Mouse (Mus musculus): ENCODE data around the gene Tmem229b.
A peak's percentile ranks its signal among the peaks of the same experiment; 100 is the strongest.
"Not testable (repeated sequence)": the region's sequence is repeated elsewhere in the genome, so short reads cannot be mapped to it uniquely, and the experiment has no call there.

Tmem229b gene

DNA sequence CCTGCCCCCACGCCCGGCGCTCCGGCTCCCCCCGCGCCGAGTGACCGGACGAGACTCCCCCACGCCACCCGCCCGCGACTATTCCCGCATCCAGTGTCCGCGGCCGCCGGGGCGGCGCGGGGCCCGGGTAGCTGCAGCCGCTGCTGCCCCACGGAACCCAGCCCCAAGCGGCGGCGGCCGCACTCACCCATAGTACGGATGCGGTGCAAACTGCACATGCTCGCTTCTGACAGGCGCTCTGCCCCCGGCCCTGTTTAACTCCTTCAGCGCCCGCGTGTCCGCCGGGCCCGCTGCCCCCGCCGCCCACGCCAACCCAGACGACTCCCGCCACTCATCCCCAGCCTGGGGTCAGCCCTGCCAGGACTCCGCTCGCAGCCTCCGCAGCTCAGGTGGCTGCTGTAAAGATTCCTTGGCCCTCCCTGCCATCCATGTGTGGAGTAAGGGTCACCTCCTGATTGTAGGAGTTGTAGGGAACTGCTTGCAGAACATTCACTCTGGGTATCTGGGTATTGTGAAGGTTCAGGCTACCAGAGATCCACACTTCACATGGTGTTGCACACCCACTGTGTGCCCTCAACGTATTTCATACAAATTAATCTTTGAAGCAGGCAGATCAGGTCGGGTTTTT is at the start of gene Tmem229b:
TSS of gene Tmem229b (minus strand) at position 502 of the 628 bp plus-strand sequence.
- no peak for DNase-seq (ENCODE audit: low read depth, low spot score)

DNA sequence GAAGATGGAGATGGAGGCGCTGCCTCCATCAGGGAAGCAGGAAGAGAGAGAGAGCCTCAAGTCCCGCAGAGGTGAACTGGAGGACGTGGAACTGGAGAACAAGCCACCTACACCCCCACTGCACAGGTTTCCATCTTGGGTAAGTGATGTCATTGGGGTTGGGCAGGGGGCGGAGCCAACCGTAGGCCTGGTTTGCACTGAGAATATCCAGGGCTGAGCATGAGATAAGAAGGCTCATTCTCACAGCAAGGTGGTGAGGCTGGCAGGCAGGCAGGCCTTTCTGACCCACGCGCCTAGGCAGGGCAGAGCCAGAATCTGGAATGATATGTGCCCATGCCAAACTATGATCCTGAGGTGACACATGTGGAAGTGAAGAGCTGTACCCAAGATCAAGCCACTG is 47.8 kb upstream of the Tmem229b start:
- no peak for DNase-seq (ENCODE audit: low read depth, low spot score)

DNA sequence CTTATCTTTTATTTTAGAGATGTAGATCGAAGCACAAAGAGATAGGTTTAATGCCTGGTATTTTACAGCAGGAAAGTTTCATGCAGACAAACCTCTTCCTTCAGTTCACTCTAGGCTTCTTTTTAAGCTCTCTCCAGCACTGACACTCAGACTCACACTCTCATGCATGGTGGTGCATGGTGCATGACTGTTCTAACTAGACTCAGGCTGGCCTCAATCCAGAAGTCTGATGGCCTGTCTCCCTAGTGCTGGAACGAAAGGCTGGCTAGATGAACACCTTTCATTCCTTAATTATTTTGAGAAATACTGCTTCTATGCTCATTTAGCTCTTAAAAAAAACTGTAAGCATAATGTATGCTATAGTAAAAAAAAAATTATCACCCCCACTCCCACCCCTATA is 44.6 kb upstream of the Tmem229b start:
- no peak for DNase-seq (ENCODE audit: low read depth, low spot score)

DNA sequence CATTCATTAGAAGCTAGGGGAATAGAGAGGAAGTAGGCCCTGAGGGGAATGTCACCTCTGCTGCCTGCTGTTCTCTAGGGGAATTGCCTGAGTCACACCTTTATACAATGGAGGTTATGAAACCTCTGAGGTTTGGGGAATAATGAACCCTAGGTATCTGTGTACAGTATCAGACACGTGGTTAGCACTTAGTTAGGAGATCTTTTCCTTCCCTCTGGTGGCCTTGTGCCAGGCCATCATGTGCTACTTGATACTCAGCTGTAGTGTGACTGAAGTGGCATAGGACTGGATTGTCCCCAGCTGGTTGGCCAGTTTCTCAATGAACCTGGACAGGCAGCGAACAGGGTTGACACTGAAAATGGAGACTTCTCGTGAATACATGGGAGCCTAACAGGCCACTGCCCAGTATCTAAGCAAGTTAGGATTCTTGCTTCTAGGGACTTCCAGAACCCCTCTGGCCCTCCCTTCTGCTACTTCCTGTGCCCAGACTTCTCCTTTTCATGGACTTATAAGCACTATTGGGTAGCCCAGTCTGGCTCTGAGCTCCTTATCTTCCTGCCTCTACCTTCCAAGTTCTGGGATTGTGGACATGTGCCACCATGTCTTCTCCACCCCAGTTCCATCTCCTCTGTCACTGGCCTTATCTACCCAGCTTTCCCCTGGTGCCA is 43.3 kb upstream of the Tmem229b start:
- DNase-seq (ENCODE audit: low read depth, low spot score) = no peak

DNA sequence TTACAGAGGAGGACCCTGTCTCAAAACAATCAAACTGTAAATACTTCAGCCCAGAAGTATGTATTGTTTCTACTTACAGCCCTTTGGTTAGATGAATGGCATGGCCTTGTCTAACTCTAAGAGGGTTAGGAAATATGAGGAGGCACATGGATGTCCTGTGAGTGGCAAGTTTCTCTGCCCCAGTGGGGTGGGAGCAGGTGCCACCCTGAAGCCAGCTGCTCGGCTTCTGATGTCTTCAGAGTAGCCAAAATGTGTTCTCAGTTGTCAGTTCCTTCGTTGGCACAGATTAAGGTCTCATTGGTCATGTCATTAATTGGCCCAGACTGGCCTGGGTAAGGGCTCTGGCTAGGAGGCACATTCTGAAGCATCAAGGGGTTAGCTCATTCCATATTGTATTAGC is 42.4 kb upstream of the Tmem229b start:
- DNase-seq (ENCODE audit: low read depth, low spot score) = no peak

DNA sequence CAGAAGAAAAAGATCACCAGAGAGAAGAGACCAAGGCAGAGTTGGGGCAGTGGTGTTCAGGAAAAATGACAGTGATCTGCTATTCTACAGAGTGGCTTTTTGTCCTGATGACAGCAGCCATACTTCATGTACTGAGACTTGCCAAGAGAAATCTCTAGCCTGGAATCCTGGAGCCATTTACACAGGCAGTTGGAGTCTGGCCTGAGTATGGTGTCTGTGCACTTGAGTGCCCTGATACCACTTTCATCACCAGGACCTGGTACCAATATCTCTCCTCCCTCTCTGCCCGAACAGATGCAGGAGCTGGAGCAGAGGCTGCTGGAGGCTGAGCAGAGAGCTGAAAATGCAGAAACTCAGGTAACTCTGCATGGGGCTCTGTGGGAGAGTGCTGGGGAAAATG is 41.5 kb upstream of the Tmem229b start:
- DNase-seq (ENCODE audit: low read depth, low spot score) = no peak

DNA sequence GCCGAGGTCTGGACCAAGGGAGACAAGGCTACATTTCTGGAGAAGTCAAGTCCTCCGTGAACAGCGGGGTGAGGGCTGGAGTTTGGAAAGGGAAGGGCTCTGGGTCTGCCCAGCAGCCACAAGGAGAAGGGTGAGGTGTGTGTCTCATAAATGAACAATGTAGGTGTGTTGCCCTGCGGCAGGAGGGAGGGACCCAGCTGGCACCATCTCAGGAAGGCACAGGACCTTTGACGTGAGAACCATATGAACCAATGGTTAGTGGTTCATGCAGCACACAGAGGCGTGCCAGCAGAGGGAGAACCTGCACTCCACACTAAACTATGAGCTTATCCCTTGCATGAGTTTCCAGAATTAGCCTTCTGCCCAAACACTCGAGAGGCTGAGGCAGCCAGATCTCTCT is 39.8 kb upstream of the Tmem229b start:
- no peak for DNase-seq (ENCODE audit: low read depth, low spot score)

DNA sequence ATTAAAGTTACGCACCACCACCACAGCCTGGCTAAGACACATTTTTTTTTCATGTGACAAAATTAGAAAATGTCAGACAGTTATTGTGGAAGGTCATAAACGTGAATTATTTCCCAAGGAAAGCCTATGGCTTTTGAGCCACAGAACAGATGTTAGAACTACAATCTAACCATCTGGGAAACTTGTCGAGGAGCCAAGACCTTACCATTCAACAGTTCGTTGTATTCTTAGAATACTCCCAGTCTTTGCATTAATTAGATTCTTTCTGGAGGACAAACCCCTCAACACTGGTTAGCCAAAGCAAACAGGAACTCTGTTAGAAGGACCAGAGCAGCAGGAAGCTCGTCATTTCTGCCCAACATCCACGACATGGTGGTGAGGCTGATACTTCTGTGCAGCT is 38.7 kb upstream of the Tmem229b start:
- DNase-seq (ENCODE audit: low read depth, low spot score) = no peak

DNA sequence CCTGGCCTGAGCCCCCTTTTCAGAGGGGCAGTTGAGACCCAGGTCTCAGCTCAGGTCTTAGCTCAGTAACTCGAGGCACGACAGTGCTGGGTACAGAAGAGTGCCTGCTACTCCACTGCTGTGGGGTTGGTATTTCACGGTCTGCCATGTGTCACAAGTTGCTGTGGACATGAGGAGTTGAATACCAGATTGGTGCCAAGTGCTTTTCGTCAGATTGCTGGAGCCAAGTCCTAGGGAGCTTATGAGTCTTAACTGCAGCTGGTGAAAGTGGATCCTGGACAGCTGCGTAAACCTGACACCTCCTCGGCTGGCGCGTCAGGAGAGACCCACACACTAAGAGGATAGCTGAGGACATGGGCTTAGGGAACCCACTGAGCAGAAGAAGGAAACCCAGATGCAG is 37.2 kb upstream of the Tmem229b start:
- peak; percentile 8 for DNase-seq (ENCODE audit: low read depth, low spot score)

DNA sequence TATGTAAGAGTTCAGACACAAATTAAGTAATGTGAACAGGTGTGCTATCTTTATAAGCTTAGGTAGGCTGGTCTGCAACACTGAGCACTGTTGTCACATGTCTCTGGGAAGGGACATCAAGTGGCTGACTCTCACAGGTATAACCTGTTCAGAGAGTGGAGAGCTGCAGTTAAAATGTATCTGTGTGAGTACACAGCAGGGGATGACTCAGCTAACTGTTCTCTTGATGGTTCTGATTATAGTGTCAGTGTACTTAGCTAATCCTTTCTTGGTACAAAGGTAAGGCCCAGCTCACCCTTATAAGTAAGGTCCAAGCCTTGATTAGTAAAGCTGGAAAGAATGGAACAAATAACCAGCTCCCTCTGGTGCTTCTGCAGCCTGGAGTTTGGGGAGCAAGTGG is 34.0 kb upstream of the Tmem229b start:
- DNase-seq (ENCODE audit: low read depth, low spot score) = no peak

DNA sequence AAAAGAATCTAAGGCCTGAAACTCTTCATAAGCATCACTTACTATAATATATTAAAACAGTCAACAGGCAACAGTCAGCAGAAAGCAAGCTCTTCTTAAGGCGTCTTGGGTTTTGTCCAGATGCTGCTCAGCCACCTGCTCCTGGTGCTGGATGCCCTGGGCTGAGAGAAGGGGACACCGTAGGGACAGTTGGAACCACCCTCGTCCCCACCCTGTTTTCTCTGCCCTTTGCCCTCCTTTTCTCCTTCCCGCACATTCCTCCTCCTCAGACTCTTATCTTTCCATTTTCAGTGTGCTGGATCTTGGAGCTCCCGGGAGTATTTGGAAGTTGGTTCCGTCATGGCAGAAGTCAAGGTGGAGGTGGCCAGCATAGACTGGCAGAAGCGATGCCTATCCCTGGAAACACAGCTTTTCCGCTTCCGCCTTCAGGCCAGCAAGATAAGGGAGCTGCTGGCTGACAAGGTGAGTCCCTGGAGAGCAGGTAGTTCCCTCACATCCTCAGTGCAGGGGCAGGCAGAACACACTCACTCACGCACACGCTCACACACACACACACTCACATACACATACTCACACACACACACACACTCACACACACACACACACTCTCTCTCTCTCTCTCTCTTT is 32.9 kb upstream of the Tmem229b start:
- no peak for DNase-seq (ENCODE audit: low read depth, low spot score)

DNA sequence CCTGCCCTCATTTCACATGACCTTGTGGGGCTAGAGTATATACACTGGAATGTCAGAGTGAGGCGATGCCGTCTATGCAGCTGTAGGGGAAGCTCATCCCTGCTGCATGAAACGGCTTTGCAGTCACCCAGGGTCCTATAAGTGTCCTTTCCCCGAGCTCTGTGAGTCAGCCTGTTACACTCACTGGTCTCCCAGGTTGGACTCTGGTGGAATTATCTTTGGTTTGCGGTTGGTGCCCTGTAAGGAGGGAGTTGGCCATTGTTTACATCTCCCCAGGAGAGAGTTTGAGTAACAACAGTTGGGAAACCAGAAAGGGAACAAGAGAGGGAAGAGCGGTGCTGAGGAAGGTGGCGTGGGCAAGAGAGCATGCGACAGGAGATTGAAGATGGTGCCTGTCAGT is 32.3 kb upstream of the Tmem229b start:
- no peak for DNase-seq (ENCODE audit: low read depth, low spot score)

DNA sequence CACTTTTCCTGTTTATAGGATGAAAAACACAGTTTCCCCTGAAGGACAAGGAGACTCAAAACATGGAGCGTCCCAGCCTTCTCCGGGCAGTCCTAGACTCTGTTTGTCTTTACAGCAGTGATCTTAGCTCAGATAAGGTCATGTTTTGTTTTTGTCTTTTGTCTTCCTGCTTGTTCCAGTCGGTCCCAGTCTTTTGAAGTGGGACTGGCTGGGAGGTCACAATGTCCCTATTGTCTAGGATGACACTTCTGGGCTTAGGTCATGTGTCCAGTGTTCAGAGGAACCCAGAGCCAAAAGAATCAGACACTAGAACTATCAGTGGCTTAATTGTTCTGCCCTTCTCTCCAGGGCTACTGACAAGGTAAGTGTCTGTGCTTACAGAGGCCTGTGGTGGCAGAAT is 27.9 kb upstream of the Tmem229b start:
- no peak for DNase-seq (ENCODE audit: low read depth, low spot score)

DNA sequence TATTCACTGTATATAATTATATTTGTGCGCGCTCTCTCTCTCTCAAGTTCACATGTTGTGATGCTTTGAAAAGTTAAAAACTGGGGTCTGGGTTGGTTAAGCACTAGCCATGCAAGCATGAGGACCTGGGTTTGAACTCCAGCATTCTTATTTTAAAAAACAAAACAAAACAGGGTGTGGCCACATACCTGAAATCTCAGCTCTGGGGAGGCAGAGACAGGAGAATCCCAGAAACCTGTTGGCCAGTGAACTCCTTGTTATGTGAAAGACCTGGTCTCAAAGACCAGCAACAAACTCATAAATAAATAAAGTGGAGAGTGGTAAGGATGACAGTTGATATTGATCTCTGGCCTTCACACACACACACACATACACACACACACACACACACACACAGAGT is 26.9 kb upstream of the Tmem229b start:
- no peak for DNase-seq (ENCODE audit: low read depth, low spot score)

DNA sequence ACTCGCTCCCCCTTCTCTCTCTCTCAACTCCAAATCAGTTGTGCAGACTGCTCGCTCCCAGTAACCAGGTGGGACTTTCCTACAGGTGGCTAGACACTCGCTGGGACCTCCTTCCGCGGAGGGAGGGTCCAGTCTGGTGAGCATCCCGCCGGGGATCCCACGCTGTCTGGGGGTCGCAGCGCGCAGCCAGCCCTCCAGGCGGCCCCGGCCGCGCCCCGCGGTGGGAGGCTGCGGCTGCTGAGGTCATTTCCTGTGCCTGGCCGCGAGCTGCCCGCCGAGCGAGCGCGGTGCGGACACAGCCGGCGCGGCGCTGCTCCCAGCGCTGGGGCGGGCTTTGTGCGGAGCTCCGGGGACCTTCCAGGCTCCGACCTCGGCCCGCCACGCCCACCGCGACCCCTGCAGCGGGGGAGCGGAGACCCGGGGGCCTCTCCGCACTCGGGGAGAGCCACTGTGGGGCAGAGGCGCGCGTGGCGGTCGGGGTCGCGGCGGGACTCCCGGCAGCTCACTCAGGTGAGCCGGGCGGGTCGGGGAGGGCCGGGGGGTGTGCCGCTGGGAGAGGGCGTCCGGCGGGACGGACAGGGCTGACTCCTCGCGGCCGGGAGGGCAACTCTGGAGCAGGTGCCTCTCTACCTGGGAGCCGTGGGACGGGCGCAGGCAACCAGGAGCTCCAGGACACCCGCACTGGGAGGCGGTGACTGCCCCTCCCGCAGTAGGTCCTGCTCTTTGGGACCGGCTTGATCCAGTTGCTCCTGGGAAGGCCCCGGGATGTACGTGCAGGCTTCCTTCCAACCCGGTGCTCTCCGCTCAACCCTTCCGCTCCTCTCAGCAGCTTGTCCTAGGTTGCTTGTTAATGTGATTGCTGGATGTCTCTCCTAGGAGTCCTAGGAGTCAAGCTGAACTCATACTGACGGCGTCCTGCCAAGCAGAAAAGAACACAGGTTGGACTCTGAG is 21.8 kb upstream of the Tmem229b start, which contains the start of gene Plekhh1:
TSS of gene Plekhh1 (plus strand) at position 253 of the 951 bp plus-strand sequence.
- peak; percentile 34 for DNase-seq (ENCODE audit: low read depth, low spot score)

DNA sequence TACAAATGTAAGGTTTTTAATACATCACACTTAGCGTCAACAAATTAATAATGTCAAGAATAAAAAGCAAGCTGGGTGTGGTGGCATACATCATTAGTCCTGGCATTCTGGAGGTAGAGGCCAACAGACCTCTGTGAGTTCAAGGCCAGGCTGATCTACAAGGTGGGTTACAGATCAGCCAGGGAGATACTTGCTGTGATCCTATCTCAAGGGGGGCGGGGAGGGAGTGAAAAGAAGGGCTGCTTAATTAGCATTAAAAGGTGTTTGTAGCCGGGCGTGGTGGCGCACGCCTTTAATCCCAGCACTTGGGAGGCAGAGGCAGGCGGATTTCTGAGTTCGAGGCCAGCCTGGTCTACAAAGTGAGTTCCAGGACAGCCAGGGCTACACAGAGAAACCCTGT is 20.1 kb upstream of the Tmem229b start:
- not testable (repeated sequence) for DNase-seq (ENCODE audit: low read depth, low spot score)

DNA sequence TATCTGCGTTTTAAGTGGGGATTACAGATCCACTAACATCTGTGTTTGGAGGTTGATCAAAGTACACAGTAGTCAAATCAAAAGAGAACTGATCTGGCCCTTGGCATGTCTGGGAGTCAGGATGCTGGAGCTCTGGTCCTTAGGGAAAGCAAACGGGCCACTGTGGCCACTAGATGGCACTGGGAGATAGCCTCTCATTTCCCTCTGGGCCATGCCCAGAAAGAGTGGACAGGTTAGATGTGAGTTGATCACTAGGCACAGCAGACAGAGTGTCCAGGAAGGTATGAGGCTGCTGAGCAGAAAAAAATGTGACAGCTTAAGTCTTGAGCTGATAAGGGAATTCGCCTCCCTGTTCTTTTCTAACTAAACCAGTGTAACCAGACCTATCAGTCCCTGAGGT is 15.5 kb upstream of the Tmem229b start:
- peak; percentile 64 for DNase-seq (ENCODE audit: low read depth, low spot score)

DNA sequence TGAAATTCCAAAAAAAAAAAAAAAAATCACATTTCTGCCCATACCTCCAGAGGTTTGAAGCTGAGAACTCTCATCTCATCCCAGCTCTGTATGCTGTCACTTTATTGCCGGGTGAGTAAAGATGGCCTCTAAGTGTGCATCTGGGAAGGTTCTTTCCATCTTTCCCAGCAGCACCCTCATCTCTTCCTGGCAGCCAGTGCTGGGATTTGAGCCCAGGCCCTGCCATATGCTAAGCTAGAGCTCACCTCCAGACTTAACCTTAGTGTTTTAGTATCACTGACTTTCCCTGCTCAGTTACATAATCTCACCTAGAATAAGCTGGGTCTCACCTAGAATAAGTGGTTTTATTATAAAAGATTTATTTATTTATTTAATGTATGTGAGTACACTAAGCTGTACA is 14.5 kb upstream of the Tmem229b start:
- no peak for DNase-seq (ENCODE audit: low read depth, low spot score)

DNA sequence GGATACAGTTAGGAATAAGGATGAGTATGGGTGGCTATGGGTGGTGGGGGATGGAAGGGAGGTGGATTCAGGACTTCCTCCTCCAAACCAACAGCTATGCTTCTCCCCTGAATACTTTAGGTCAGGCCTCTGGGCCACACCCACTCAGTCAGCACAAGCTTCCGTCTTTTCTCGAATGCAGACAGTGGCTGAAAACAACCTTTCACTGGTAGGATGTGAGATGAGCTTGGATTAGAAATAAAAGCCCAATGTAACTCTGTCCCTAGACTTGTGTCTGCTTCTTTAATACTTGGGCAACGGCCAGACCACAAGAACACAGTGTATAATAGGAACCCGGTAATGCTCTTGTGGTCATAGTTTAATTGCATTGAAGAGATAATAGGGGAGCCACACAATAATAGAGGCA is 10.6 kb upstream of the Tmem229b start:
- no peak for DNase-seq (ENCODE audit: low read depth, low spot score)

DNA sequence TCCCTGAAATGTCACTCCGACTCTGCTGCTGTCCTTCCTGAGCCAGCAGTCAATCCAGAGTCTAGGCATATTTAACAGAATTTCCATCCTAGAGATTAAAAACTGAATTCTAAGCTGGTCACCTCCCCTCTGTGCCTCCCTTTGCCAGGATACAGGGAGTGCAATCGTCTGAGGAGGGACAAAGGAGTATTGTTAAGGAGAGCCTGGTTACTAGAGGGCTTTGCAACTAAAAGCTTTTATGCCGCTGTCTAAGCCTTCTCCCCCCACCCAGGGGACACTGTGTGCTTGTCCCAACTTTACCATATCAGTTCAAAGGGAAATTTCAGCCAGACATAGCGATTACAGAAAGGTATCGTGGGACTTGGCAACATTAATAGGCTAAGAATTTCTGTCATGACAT is 8.7 kb upstream of the Tmem229b start:
- no peak for DNase-seq (ENCODE audit: low read depth, low spot score)

DNA sequence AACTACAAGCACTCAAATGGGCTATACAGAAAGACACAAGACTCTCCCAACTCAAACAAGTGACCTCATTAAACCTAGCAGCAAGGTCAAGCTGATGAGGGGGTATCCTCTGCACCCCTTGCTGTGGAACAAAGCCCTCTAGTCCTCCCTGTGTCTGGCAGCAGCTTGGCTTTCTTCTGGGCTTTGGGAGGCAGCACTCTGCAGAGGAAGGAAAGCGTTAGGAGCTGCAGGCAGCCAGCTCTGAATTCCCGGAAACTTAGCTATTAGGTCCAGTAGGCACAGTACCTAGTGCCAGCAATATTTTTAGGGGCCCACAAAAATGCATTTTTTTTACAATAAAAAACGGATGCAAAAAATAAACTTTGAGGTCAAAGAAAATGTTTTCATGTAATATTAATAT is 3.1 kb upstream of the Tmem229b start:
- no peak for DNase-seq (ENCODE audit: low read depth, low spot score)
